Mouse (Mus musculus) cerebellum, adult 2 months (tissue): ENCODE data around the gene Nr1h3.

ENCODE experiments used
- CTCF ChIP-seq: fragments of 200-500 bp; IDR thresholded peaks from 2 replicates; pipeline ENCODE4 v1.5.1; 2011; ENCODE audit warnings: low read depth, mild to moderate bottlenecking, control low read depth, low read length, moderate library complexity, borderline replicate concordance; ENCODE audit not compliant: insufficient read depth
- POLR2A ChIP-seq: fragments of 200-500 bp; IDR thresholded peaks from 2 replicates; pipeline ENCODE4 v1.6.1; 2011; ENCODE audit warnings: low read length, control low read depth, borderline replicate concordance; ENCODE audit not compliant: insufficient read depth

DNA sequence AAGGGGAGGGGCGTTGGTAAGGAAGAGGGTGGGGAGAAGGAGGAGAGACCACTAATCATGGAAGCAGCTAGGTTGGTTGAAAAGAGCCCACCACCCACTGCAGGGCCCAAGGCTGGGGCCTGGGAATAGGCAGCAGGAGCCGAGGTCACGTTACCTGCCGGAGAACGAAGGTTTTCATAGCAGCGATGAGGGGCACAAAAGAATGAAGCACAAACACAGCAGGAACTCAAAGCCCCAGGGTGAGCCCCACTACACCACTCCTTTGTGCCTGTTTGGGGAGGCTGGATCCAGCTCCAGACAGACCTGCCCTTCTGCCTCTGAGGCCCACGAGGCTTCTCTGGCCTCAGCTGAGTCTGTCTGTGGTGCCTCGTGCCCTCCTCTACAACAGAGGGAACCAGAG is 62.9 kb downstream of the Nr1h3 start:
- TF ChIP-seq CTCF (no peak), POLR2A (no peak)
